Mouse (Mus musculus) E14TG2a.4 (cell line): ENCODE data around the gene Pcf11.

Experiments
- CTCF ChIP-seq: conservative IDR thresholded peaks from 2 replicates; pipeline ENCODE4 v1.5.1; 2014; ENCODE audit warnings: low read length
- NANOG ChIP-seq: IDR thresholded peaks from 2 replicates; pipeline ENCODE4 v1.6.1; 2014; ENCODE audit warnings: borderline replicate concordance, low read length, mixed read lengths
- POU5F1 ChIP-seq: IDR thresholded peaks from 2 replicates; pipeline ENCODE4 v1.6.1; 2014; ENCODE audit warnings: low read length, borderline replicate concordance

DNA sequence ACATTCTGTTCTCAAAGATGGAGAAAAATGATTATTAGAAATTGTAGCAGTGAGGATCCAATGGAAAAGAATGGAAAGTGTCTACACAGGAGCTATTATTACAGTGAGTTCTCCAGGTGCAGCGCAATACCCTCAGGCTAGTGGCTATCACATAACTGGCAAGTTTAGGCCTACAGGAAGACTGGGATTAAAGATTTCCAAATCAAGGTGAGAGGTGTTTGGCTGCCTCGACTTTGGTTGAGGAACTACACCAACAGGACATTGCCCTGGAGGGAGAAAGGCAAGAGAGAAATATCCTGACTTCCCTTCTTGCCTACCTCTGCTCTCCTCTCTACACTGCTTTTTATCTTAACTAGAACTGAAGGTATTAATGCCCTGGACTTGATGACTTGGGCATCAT lies 19.4 kb upstream of the Pcf11 start:
- no peak for TF ChIP-seq CTCF
- no peak for TF ChIP-seq NANOG
- no peak for TF ChIP-seq POU5F1
